Mouse (Mus musculus) lung, postnatal 36 days (tissue): ENCODE data around the gene Zc3h10.
A peak's percentile ranks its signal among the peaks of the same experiment; 100 is the strongest.
"Not testable (repeated sequence)": the region's sequence is repeated elsewhere in the genome, so short reads cannot be mapped to it uniquely, and the experiment has no call there.

Source experiments
- DNase-seq: peaks from one replicate; pipeline ENCODE4 v3.0.0; 2022; ENCODE audit warnings: mixed read lengths

Zc3h10 gene

GRCm38 (mm10) chr10:128550144-128550823 is 2.7 kb upstream of the Zc3h10 start:
- DNase-seq: not testable (repeated sequence)

DNA sequence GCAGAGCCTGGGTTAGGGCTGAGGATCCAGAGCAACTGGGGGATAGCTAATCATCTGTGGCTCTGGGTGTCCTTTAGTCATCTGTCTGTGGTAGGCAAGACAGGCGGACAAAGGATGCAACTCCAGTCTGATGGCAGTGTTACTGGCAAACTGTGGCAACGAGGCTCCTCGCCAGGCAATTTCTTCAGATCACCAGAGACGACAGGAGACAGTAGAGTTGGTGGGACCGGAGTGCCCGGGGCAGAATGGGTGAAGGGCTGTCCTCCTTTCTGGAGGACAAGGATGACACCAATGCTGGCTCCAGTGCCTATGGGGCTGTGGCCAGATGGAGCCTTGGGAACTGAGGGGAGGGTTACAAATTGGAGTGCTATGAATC is 2.1 kb upstream of the Zc3h10 start:
- DNase-seq: not testable (repeated sequence)

DNA sequence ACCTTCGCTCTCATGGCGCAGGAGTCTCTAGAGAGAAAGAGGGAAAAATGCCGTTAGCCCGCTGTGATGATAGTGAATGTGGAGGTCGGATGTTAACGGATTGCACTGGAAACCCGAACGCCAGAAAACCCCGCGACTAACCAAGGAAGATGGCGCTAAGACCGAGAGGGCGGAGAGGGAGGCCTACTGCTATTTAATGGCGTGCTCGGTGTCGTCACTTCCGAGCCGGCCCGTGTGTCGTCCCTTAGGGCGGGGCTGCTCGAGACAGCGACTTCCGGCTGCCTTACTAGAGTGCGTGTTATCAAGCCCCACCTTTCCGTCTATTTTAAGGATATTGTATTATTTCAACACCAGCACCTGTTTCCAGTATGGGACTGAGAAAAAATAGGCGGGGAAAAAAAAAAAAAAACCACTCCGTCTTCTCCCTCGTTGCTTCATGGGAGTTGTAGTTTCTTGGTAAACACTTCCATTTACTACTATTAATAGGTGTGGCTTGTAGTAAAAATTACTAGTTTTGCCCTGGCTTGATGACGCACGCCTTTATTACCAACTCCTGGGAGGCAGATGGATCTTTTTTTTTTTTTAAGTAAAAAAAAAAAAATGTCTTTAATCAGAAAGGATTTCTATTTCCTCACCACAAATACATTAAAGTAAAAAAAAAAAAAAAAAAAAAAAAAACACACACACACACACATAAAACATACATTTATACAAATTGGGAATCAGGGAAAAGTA is 1.5 kb upstream of the Zc3h10 start, which contains the start of gene Rpl41:
Gene Rpl41 (minus strand): TSS at position 359 of the 735 bp plus-strand sequence.
- peak; percentile 98 for DNase-seq

- not testable (repeated sequence) for DNase-seq
Observed at GRCm38 (mm10) chr10:128548051-128548791, 647 bp upstream of the Zc3h10 start.

- no peak for DNase-seq
Observed at GRCm38 (mm10) chr10:128546787-128547186, 787 bp downstream of the Zc3h10 start.

- DNase-seq: peak; percentile 64
Observed at GRCm38 (mm10) chr10:128546361-128546760, 1.2 kb downstream of the Zc3h10 start.

DNA sequence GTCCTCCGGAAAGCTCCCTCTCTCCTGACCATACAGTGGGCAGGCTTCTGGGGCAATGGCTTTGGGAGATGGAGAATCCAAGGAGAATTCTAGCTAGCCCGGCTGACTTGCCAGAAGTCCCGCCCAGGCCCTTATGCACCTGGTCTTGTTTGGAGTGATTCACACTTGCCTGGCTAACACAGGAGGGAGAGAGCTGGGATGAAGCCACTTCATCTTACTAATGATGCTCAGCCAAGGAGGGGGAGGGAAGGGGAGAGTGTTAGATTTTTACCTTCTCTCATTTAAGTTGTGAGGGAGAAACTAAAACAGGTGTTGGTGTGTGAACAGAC is 2.0 kb downstream of the Zc3h10 start:
- no peak for DNase-seq

DNA sequence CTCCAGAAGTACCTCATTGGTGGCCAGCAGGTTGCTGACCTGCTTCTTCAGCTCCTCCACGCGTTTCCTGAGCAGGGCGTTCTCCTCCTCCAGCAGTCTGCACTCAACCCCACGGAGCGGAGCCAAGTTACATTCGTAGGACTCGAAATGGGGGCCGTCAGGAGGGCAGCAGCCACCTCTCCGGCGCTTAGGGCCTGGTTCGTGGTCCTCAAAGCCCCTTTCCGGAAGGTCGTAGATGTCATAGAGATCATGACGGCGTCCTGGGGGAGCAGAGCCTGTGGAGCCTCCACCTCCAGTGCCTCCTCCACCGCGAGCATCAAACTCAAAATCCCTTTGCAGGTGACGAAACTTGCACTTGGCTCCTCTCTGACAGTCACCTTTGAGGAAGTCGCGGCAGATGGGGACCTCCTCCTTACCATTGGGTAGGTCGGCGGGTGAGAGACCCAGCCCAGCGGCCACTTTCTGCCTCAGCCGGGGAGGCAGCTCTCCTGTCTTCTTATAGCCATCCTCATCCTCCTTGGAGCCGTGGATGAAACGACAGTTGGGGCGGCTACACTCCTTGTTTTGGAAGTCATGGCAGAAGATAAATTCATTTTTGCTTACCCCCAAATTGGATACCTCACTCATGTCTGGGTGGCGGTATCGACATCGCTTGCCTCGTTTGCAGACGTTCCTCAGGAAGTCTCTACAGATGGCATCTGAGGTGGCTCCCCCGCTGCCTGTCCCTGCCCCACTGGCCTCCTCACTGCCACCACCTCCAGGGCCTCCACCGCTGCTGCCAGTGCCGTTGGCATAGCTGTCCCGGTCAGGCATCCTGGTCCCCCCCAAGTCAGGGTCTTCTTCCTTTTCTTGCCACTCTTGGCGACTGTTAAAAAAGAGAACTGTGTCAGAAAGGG is 2.7 kb downstream of the Zc3h10 start:
- no peak for DNase-seq

- no peak for DNase-seq
Observed at GRCm38 (mm10) chr10:128544151-128544657, 3.4 kb downstream of the Zc3h10 start.

DNA sequence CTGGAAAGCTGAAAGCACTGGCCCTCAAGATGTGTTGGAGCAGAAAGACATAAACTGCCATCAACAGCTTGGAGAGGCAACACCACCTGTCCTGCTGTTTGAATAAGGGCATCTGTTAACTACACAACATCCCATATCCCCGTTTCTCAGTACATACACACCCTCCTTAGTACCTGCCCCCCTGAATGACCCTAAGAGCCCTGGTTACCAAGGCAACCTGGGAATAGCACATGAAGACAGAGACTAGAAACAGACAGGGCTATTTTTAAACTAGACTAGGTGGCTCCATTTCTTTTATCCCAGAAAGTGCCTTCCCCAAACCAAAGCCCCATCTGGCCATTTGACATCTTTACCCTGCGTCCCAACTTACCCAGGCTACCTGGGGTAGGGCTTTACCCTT is 4.5 kb downstream of the Zc3h10 start:
- DNase-seq: no peak

DNA sequence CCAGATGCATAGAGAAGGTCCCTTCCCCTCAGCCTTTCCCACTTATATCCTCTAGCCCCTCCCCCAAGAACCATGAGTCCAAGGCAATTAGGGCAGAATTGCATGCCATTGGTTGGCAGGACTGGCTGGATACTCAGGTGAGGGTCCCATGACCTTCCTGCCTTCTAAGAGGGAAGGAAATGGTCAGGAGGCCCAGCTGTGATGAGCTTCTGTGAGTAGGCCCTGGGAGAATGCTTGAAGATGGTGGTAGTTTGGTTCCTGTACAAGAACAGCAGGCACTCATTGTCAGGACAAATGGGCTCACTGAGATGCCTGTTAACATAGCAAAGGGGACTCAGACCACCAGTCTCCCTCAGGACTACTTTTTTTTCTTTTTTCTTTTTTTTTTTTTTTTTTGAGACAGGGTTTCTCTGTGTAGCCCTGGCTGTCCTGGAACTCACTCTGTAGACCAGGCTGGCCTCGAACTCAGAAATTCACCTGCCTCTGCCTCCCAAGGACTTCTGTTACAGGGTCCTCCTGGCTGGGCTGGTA is 9.2 kb downstream of the Zc3h10 start:
- DNase-seq: no peak

GRCm38 (mm10) chr10:128536266-128536940 is 11.2 kb downstream of the Zc3h10 start:
- peak; percentile 99 for DNase-seq

GRCm38 (mm10) chr10:128535624-128536265 is 11.8 kb downstream of the Zc3h10 start:
- DNase-seq: no peak

DNA sequence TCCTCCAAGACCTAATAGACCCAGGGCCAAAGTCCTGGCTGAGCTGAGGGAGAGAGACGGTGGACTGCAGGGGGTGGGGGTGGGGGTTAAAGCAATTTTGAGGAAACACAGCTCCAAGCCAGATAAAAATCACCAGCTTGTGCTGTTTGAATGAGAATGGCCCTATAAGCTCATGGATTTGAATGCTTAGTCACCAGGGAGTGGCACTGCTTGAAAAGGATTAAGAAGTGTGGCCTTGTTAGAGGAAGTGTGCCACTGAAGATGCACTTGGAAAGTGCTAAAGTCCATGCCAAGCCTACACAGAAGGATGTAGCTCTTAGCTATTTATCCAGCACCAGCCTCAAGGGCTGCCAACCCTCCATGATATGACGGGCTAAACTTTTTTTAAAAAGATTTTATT is 12.4 kb downstream of the Zc3h10 start:
- no peak for DNase-seq

- DNase-seq: peak; percentile 36
Observed at GRCm38 (mm10) chr10:128526366-128527356, 20.9 kb downstream of the Zc3h10 start.

- peak; percentile 99 for DNase-seq
Observed at GRCm38 (mm10) chr10:128525671-128526308, 21.8 kb downstream of the Zc3h10 start, which contains the start of gene Esyt1. TSS of gene Esyt1 (minus strand) at chr10:128525871.

GRCm38 (mm10) chr10:128524732-128525662 is 22.6 kb downstream of the Zc3h10 start:
- DNase-seq: peak; percentile 65
